Mouse (Mus musculus) frontal cortex, postnatal 25 days (tissue): ENCODE data around the gene Mapkbp1.
A peak's percentile ranks its signal among the peaks of the same experiment; 100 is the strongest.

ENCODE experiments used
- DNase-seq, 2 experiments: peaks; one replicate each; pipeline ENCODE4 v3.0.0; 2022; ENCODE audit warnings: low spot score in 2 of 2

The Mapkbp1 gene

GRCm38 (mm10) chr2:119972537-119972879 is at the start of gene Mapkbp1:
Mapkbp1 (plus strand) TSS chr2:119972699.
- DNase-seq = no peak

DNA sequence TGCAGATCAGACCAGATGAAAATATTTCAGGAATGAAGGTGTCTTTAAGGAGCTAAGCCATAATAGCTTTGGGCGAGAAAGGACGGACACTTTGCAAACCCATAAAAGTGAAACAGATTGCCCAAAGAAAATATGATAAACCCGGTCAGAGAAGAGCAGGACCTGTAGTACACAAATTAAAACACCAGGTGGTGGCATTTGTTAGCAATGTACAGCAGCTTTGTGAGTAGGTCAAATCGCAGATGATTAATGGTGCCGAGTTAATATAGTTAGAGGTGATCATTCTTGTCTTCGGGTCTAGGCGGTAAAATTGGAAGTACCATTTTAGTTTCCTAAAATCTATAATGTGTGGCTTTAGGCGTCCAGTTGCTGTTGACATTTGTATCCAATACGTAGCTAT is 1.9 kb upstream of the Mapkbp1 start:
- no peak for DNase-seq

- DNase-seq = no peak
Observed at GRCm38 (mm10) chr2:119971316-119971715, 1.2 kb upstream of the Mapkbp1 start.

GRCm38 (mm10) chr2:119971837-119972536 is 512 bp upstream of the Mapkbp1 start:
- DNase-seq = peak; percentile 88 to 95

DNA sequence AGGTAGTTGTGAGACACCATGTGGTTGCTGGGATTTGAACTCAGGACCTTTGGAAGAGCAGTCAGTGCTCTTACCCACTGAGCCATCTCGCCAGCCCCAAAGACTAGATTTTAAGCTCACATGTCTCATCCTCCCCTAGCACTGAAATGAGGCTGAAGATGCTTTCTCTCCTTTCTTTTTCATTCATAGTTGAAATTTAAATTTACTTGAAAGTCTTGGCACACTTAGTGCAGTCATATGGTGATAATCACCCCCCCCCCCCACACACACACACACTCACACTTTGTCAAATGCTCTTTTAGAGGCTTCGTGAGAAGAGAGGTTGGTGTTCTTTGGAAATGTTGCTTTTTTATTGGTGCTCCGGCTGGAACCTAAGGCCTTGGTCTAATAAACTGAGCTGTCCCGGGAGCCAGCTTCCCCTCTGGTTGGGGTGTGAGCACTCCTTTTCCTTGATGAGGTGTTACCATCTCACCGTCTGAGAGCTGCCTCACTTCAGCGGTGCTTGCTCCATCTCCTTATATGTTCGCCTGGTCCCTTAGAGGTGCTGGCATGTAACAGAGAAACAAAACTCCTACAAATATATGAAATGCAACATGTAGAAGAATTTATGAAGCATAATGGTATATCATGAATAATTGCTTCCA is 8.0 kb downstream of the Mapkbp1 start:
- no peak for DNase-seq

DNA sequence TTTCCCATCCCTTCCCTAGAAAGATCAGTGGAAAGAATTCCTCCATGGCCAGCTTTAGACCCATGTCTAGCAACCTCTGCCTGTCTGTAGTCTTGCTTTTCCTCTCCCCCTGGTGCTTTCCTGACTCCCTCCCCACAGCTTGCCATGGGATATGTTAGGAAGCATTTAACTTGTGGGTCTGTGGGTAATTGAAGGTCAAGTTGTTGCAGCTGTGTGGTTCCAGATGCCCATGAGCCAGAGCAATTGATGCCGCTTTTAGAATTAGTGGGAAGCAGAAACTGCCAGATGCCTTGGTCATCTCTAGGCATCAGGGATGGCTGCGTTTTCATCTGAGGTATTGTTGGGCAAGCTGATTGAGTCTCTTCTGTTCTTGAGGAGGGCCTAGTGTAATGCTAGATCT is 9.1 kb downstream of the Mapkbp1 start:
- DNase-seq = no peak

DNA sequence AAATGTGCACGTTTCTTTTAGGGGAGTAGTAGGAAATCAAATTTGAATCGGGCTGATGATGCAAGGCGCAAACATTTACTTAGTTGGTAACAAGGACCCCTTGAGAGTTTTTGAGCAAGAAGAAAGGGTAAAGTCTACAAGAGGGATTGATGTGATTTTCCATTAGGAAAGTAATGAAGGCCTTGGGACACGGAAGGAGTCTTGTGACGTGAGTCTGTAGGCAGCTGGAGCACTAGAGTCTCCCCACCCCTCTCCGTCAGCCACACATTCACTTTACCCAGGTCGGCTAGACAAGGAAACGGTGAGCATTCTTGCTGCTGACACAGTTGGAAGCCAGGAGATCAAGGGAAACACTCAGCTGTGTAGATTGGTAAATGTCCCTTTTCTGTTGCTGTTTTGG is 13.4 kb downstream of the Mapkbp1 start:
- DNase-seq = no peak

GRCm38 (mm10) chr2:119986369-119986768 is 13.9 kb downstream of the Mapkbp1 start:
- no peak for DNase-seq

- DNase-seq = no peak
Observed at GRCm38 (mm10) chr2:119987441-119987840, 14.9 kb downstream of the Mapkbp1 start.

DNA sequence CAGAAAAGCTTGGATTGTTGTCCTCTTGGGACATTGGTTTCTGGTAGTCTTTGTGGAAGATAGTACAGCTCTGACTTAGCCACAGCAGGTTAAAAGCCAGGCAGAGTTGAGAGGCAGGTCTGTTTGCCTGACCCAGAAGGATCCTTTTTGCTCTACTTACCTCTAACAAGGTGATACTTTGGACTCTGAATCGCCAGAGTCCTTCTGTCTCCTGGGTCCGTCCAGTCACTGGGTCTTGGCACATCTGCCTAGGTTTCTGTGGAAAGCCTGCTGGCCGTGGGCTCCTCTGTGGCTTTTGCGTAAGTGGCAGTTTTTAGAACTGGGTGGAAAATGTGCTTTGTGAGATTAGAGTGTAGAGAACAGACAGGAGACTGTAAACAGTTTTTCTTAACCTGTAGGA is 16.5 kb downstream of the Mapkbp1 start:
- no peak for DNase-seq

- no peak for DNase-seq
Observed at GRCm38 (mm10) chr2:119990881-119991280, 18.4 kb downstream of the Mapkbp1 start.

DNA sequence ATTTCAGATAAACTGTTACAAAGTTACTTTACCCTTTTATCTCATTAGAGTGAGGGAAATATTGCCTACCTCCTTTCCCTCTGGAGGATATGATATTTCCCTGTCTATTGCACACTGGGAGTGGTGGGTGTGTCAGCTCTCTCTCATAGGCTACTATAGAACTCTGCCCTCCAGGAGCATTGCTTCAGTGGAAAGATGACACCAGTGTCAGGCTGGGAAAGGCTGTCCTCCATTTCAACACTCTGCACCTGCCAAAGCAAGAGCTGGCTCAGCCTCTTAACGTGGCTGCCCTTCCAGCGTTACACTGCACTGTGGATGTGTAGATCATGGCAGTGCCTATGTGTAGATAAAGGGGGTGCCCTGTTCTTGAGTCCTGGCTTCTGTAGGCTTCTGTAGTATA is 19.9 kb downstream of the Mapkbp1 start:
- no peak for DNase-seq

GRCm38 (mm10) chr2:119993515-119993914 is 21.0 kb downstream of the Mapkbp1 start:
- no peak for DNase-seq

DNA sequence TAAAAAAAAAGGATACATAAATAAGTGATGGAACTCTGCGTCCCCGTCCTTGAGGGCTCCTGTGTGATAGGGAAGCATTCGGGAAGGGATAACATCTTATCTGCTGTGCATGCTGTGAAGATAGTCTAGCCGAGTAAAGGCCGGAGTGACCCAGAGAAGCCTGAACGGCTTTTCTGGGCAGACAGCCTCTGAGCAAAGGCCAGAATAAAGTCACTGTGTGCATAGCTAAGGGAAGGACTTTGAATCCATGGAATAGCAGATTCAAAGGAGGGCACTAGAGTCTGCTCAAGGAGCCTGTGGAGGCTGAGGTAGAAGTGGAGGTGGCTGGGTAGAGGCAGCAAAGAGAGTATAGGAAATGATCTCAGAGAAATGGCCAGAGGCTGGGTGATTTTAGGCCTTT is 22.3 kb downstream of the Mapkbp1 start:
- DNase-seq = no peak

DNA sequence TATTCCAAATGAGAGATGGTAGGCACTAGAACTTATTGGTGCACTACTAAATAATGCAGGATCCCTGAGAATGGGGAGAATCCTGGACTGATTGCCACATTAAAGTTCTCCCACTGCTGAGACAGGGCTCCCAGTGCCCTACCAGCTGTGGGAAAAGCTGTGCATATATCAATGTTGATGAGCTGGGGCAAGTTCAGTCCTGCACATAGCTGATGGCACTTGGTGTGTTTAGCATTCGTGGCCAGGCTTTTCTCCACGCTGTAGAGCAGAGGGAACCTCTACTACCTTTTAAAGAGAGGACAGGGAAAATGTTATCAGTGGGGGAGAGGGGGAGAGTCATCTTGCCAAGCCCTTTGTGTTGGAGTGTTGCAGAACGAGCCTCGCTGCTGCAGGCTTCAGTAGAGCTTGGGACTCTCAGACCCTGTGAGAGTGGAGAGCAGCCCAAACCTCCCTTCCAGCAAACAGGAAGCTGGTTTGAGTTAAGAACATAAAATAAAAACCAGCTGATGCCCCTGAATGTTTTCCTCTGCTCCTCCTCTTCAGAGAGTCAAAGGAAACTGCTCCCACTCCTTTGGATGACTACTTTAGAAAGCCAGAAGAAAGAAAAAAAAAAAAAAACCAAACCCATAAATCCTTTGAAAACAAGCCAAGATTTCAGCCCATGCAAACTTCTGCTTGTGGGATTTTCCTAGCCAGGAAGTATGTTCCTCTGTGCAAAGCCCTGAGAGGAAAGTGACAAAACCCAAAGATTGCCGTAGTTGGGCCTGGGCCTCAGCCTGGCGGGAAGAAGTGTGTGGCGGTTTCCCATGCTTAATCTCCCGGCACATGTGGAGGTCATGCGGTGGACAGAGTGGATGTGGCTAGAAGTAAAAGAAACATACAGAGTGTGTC is 23.1 kb downstream of the Mapkbp1 start:
- DNase-seq = no peak

DNA sequence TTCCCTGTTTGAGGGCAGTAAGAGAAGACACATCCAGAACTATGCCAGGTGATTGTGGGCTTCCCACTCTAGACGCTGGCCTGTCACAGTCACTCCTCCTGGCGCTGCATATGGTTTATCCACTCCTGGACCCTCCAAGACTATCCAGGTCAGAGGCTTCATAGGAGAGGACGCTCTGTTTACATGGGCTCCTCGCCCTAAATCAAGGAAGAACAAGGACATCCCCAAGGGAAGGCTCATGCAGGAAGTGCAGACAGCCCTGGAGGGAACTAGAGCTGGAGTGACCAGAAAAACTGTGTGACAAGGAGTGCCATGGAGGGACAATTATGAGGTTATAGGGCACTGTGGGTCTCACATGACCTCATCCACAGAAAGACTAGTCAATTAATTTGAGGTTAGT is 24.9 kb downstream of the Mapkbp1 start:
- DNase-seq = no peak

GRCm38 (mm10) chr2:119999731-120000130 is 27.2 kb downstream of the Mapkbp1 start:
- DNase-seq = no peak

GRCm38 (mm10) chr2:120000882-120001584 is 28.5 kb downstream of the Mapkbp1 start:
- DNase-seq = no peak

- DNase-seq = no peak
Observed at GRCm38 (mm10) chr2:120001956-120002355, 29.5 kb downstream of the Mapkbp1 start.

GRCm38 (mm10) chr2:120003970-120004369 is 31.5 kb downstream of the Mapkbp1 start:
- no peak for DNase-seq

- no peak for DNase-seq
Observed at GRCm38 (mm10) chr2:120006696-120007095, 34.2 kb downstream of the Mapkbp1 start.

DNA sequence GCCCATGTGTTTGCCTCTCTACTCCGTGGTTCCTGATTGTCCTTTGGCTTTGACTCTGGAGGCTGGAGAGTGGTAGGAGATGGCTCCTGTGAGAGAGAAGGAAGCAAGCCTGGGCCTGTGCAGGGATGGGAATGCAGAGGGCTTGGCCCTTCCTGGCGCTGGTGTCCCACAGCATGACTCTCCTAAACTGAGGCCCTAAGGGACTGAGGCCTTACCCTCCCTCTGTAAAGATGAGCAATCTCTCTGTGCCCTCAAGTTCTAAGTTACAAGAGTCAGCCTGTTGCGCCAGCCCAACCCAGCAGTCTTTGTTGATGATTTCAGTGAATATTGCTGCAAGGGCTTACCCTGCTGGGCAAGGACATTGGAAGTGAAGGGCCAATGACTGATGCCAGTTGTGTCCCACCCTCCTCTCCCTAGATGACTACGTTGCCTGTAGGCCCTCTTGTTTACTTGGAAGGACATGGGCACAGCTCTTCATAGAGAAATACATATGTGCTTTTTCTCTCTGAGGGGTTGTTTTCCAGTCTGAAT is 35.2 kb downstream of the Mapkbp1 start:
- no peak for DNase-seq
